Mouse (Mus musculus): ENCODE data around the gene N4bp2.

DNA sequence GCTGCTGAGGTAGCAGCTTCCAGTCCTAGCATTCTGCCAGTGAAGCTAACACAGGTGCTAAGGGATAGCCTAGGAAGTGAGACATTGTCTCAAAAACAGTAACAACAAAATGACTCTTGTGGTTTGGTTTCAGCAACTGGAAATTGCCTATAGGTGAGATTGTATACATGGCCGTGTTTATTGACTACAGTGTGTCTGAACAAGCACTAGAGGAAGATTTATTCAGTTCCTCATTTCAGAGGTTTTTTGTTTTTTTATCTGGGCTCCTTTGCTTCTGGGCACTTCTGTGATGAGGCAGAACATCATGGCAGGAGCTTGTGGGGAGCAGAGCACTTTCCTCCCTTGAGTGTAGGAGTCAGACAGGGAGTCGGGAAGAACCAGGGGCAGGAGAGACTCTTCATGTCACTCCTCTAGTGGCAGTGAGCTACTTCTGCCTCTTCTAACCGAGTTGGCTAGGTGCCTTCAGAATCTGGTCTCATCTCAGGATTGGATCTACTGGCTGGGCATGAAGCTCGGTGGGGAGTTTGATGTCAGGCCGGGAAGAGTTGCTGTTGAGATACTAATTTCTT, 17.9 kb downstream of the N4bp2 start:
- no peak for TF ChIP-seq CTCF (IDR thresholded peaks at IDR 0.05)
- TF ChIP-seq POLR2A (IDR thresholded peaks at IDR 0.05; ENCODE audit: insufficient read depth, low read depth, low read length), result no peak
- no peak for TF ChIP-seq EP300 (IDR thresholded peaks at IDR 0.05; ENCODE audit: insufficient read depth, low read depth, low read length)
